Mouse (Mus musculus) stomach, postnatal 0 days (tissue): ENCODE data around the gene Esyt1. TPM values are rescaled to one million over a fixed set of nuclear protein-coding genes. Genes with fewer than 3 reads are reported as not detected.
A peak's percentile ranks its signal among the peaks of the same experiment; 100 is the strongest.

Experiments
- ATAC-seq: fragments of 200-750 bp; cut with Nextera tagmentation; 2 replicates; pipeline ENCODE4 v1.8.0; 2017; ENCODE audit not compliant: low FRiP score, low TSS enrichment
- DNase-seq: peaks from one replicate; pipeline ENCODE4 v3.0.0-alpha.2; 2016; ENCODE audit warnings: low spot score
- H3K27ac ChIP-seq: fragments of 300-500 bp; sonication (generic); replicated peaks from 2 replicates; pipeline ENCODE4 v1.5.1; 2014; ENCODE audit warnings: mild to moderate bottlenecking, control low read depth
- H3K27me3 ChIP-seq: fragments of 300-500 bp; sonication (generic); 2 replicates; pipeline ENCODE4 v1.6.1; 2014; ENCODE audit warnings: low read length; ENCODE audit not compliant: control insufficient read depth, insufficient read depth
- H3K36me3 ChIP-seq: fragments of 300-500 bp; sonication (generic); 2 replicates; pipeline ENCODE4 v1.6.1; 2014; ENCODE audit warnings: low read length, mixed read lengths; ENCODE audit not compliant: control insufficient read depth, insufficient read depth
- H3K4me1 ChIP-seq: fragments of 300-500 bp; sonication (generic); replicated peaks from 2 replicates; pipeline ENCODE4 v1.6.1; 2014; ENCODE audit warnings: antibody characterized with exemption; ENCODE audit not compliant: control insufficient read depth, insufficient read depth
- H3K4me2 ChIP-seq: fragments of 300-500 bp; sonication (generic); replicated peaks from 2 replicates; pipeline ENCODE4 v1.6.1; 2014; ENCODE audit warnings: low read depth, mild to moderate bottlenecking, control low read depth, moderate library complexity
- H3K4me3 ChIP-seq: fragments of 300-500 bp; sonication (generic); 2 replicates; pipeline ENCODE4 v1.5.1; 2014; ENCODE audit warnings: low read depth, low read length, control low read depth
- H3K9ac ChIP-seq: fragments of 300-500 bp; sonication (generic); 2 replicates; pipeline ENCODE4 v1.6.1; 2014; ENCODE audit warnings: mild to moderate bottlenecking, low read length, control low read depth, mixed read lengths
- H3K9me3 ChIP-seq: fragments of 300-500 bp; sonication (generic); 2 replicates; pipeline ENCODE4 v1.6.1; 2016; ENCODE audit warnings: low read length; ENCODE audit not compliant: control insufficient read depth
- CTCF ChIP-seq: IDR thresholded peaks from 2 replicates; pipeline ENCODE4 v1.5.1; 2016; ENCODE audit warnings: antibody characterized with exemption, low read depth, mild to moderate bottlenecking, moderate library complexity
- EP300 ChIP-seq: optimal IDR thresholded peaks from 2 replicates; pipeline ENCODE3; 2016; ENCODE audit warnings: antibody characterized with exemption
- WGBS: fragments of 180-500 bp; shearing (Covaris S2); extraction: QIAGEN DNeasy Blood & Tissue Kit; methylation state at CpG from one replicate; pipeline ENCODE4 v1.1.7; 2014; 5-methylcytosine and 5-hydroxymethylcytosine counted together
- polyA plus RNA-seq: library from polyadenylated mRNA; unstranded; fragments of >200 nt; fragmentation: Nextera tagmentation; extraction: Ambion mirVana; gene quantifications from 2 replicates; pipeline ENCODE4 v1.2.1, GENCODE M21; 2015

Esyt1 gene
- polyA plus RNA-seq, 1 experiment from 2014 or later = 15.0 TPM

DNA sequence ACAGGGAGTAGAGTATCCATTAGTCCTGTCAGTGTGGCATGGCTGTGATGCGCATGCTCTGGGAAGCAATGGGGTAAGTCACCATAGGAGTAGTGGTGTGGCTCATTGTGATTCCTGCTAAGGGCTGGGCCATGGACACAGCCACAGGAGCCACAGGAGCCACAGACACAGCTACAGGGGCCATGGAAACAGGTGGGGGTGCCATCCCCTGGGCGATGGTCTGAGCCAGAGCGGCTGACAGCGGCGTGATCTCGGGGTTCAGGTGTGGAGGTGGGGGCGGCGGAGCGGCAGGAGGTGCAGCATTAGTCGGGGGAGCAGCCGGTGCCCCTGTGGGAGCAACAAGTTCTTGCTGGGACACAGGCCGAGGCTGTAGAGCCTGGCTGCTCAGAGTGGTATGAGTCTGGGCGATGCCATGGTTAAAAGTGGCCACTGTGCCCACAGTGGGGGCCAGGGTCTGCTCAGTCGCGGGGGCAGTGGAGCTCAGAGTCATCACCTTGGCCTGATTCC, 18.5 kb upstream of the Esyt1 start:
- Histone ChIP-seq H3K4me2 (no peak overlapping the region), H3K9me3 (no peaks in the 10 kb centered on the region), H3K27ac (no peak overlapping the region), H3K9ac (no peak overlapping the region), H3K36me3 (peaks cover 13% of the 10 kb centered on the region; the same call in 1 of the 2 replicates), H3K4me3 (no peak overlapping the region), H3K27me3 (no peaks in the 10 kb centered on the region), H3K4me1 (no peaks in the 10 kb centered on the region)
- 94% methylated on average over 15 of the region's 15 CpGs for WGBS
- no peak for ATAC-seq
- TF ChIP-seq EP300 (no peak), CTCF (no peak)
- DNase-seq = no peak

GRCm38 (mm10) chr10:128543100-128543499, 17.4 kb upstream of the Esyt1 start:
- no peaks in the 10 kb centered on the region for H3K9me3 ChIP-seq
- peaks cover 13% of the 10 kb centered on the region; the same call in 1 of the 2 replicates for H3K36me3 ChIP-seq
- DNase-seq (no peak), ATAC-seq (no peak)
- no peaks in the 10 kb centered on the region for H3K27me3 ChIP-seq
- no peak overlapping the region for H3K4me3 ChIP-seq
- no peak for TF ChIP-seq EP300
- no peak overlapping the region for H3K4me2 ChIP-seq
- no peak overlapping the region for H3K27ac ChIP-seq
- H3K9ac ChIP-seq = no peak overlapping the region
- WGBS = 45% methylated on average over 2 of the region's 2 CpGs
- no peaks in the 10 kb centered on the region for H3K4me1 ChIP-seq

GRCm38 (mm10) chr10:128538340-128538870, 12.7 kb upstream of the Esyt1 start:
- WGBS = 91% methylated on average over 1 of the region's 1 CpGs
- Histone ChIP-seq H3K27me3 (no peaks in the 10 kb centered on the region), H3K4me3 (no peak overlapping the region), H3K4me1 (no peaks in the 10 kb centered on the region), H3K9ac (no peak overlapping the region), H3K27ac (no peak overlapping the region), H3K36me3 (peaks cover 3% of the 10 kb centered on the region; the same call in 1 of the 2 replicates), H3K4me2 (no peak overlapping the region), H3K9me3 (no peaks in the 10 kb centered on the region)
- ATAC-seq = no peak
- TF ChIP-seq CTCF = no peak
- TF ChIP-seq EP300 = no peak
- DNase-seq = no peak

DNA sequence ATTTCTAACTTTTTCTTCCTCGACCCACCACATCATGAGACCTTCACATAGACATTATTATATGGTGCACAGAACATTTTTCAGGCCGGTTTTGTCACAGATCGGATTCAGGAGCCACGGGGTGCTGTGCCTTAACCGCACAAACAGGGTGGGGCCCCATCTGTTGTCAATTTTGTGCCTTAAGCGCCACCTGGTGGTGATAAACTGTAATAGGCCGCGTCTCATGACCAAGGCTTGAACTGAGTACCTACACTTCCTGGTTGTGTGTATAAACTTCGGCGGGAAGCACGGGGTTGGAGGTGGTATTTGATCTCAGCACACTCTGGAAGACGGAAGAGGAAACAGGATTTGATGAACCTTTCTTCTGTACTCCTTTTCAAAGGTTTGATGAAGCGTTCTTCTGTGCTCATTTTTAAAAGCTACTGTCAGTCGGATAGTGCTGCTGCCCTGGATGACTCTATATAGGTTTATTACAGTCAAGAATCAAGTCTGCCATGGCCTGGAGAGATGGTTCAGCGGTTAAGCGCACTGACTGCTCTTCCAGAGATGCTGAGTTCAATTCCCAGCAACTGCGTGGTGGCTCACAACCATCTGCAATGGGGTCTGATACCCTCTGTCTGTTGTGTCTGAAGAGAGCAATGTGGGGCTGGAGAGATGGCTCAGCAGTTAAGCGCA, 10.7 kb upstream of the Esyt1 start:
- no peaks in the 10 kb centered on the region for H3K9me3 ChIP-seq
- DNase-seq (peak; percentile 91), ATAC-seq (peak; percentile 92)
- peak; percentile 96 for TF ChIP-seq CTCF
- TF ChIP-seq EP300 = no peak
- peak overlapping the region; percentile 9 for H3K4me2 ChIP-seq
- WGBS = 14% methylated on average over 18 of the region's 18 CpGs
- H3K36me3 ChIP-seq = no peaks in the 10 kb centered on the region
- no peaks in the 10 kb centered on the region for H3K4me1 ChIP-seq
- H3K9ac ChIP-seq = no peak overlapping the region
- no peak overlapping the region for H3K4me3 ChIP-seq
- no peaks in the 10 kb centered on the region for H3K27me3 ChIP-seq
- no peak overlapping the region for H3K27ac ChIP-seq

- H3K9ac ChIP-seq = no peak overlapping the region
- H3K4me1 ChIP-seq = no peaks in the 10 kb centered on the region
- WGBS = 62% methylated on average over 4 of the region's 4 CpGs
- H3K9me3 ChIP-seq = no peaks in the 10 kb centered on the region
- no peak for DNase-seq
- H3K27ac ChIP-seq = no peak overlapping the region
- no peaks in the 10 kb centered on the region for H3K36me3 ChIP-seq
- H3K4me3 ChIP-seq = no peak overlapping the region
- H3K4me2 ChIP-seq = peak overlapping the region; percentile 9; the same call in 1 of the 2 replicates
- TF ChIP-seq CTCF (no peak), EP300 (no peak)
- peak; percentile 11; the same call in 1 of the 2 replicates for ATAC-seq
- H3K27me3 ChIP-seq = no peaks in the 10 kb centered on the region
These were observed 10.1 kb upstream of the Esyt1 start for GRCm38 (mm10) chr10:128535624-128536265.

GRCm38 (mm10) chr10:128535206-128535605, 9.5 kb upstream of the Esyt1 start:
- Histone ChIP-seq H3K9ac (no peak overlapping the region), H3K9me3 (no peaks in the 10 kb centered on the region), H3K4me3 (no peak overlapping the region), H3K27me3 (no peaks in the 10 kb centered on the region), H3K4me2 (no peak overlapping the region), H3K27ac (no peak overlapping the region), H3K36me3 (no peaks in the 10 kb centered on the region), H3K4me1 (no peaks in the 10 kb centered on the region)
- 57% methylated on average over 2 of the region's 2 CpGs for WGBS
- ATAC-seq = no peak
- no peak for DNase-seq
- TF ChIP-seq EP300 = no peak
- no peak for TF ChIP-seq CTCF
